Mouse (Mus musculus) MEL (cell line): ENCODE results near the gene Col18a1. TPM values are rescaled to one million over a fixed set of nuclear protein-coding genes. Genes with fewer than 3 reads are reported as not detected.

Experiments
- DNase-seq: peaks from one replicate; pipeline ENCODE4 v3.0.0; 2011; ENCODE audit warnings: low read depth, low spot score
- H3K27ac ChIP-seq: 2 replicates; pipeline ENCODE4 v1.5.1; 2012; ENCODE audit warnings: low read depth, mild to moderate bottlenecking, control low read depth, low read length, moderate library complexity; ENCODE audit not compliant: control insufficient read depth
- H3K27me3 ChIP-seq, 2 experiments: fragments of 150-350 bp in 1 of 2; sonication (generic) in 1 of 2; 2 replicates each; pipeline ENCODE4 v1.6.1; 2012; ENCODE audit warnings: low read length in 2 of 2, mild to moderate bottlenecking in 2 of 2, improper control_type of control experiment in 1 of 2, moderate library complexity in 1 of 2; ENCODE audit not compliant: insufficient read depth in 2 of 2, control insufficient read depth in 1 of 2
- H3K36me3 ChIP-seq, 2 experiments: 2 replicates each; pipeline ENCODE4 v1.6.1; 2012 to 2014; ENCODE audit warnings: low read length in 2 of 2, improper control_type of control experiment in 1 of 2, inconsistent platforms in 1 of 2, mild to moderate bottlenecking in 1 of 2; ENCODE audit not compliant: insufficient read depth in 2 of 2, control insufficient read depth in 1 of 2
- H3K4me1 ChIP-seq, 2 experiments: fragments of 150-350 bp in 1 of 2; sonication (generic) in 1 of 2; 2 replicates each; pipeline ENCODE4 v1.6.1; 2012; ENCODE audit warnings: low read length in 2 of 2, improper control_type of control experiment in 1 of 2, mild to moderate bottlenecking in 1 of 2; ENCODE audit not compliant: insufficient read depth in 2 of 2, control insufficient read depth in 1 of 2
- H3K4me3 ChIP-seq, 2 experiments: fragments of 150-350 bp in 1 of 2; sonication (generic) in 1 of 2; 2 replicates each; pipeline ENCODE4 v1.5.1; 2012; ENCODE audit warnings: low read depth in 2 of 2, low read length in 2 of 2, mild to moderate bottlenecking in 2 of 2, moderate library complexity in 2 of 2, control low read depth in 1 of 2, improper control_type of control experiment in 1 of 2; ENCODE audit not compliant: control insufficient read depth in 1 of 2, insufficient read depth in 1 of 2
- H3K79me2 ChIP-seq: 2 replicates; pipeline ENCODE4 v1.6.1; 2012; ENCODE audit warnings: mild to moderate bottlenecking, low read length, moderate library complexity; ENCODE audit not compliant: control insufficient read depth, poor library complexity, insufficient read depth
- H3K9ac ChIP-seq: 2 replicates; pipeline ENCODE4 v1.6.1; 2012; ENCODE audit warnings: low read depth, mild to moderate bottlenecking, control low read depth, low read length, moderate library complexity; ENCODE audit not compliant: control insufficient read depth, poor library complexity, severe bottlenecking
- H3K9me3 ChIP-seq: fragments of 150-350 bp; sonication (generic); replicated peaks from 2 replicates; pipeline ENCODE4 v1.6.1; 2012; ENCODE audit warnings: mild to moderate bottlenecking, low read length, improper control_type of control experiment, moderate library complexity; ENCODE audit not compliant: insufficient read depth
- CHD1 ChIP-seq: IDR thresholded peaks from 2 replicates; pipeline ENCODE4 v1.6.1; 2012; ENCODE audit warnings: low read depth, mild to moderate bottlenecking, inconsistent platforms, low read length, improper control_type of control experiment
- E2F4 ChIP-seq: IDR thresholded peaks from 2 replicates; pipeline ENCODE4 v1.6.1; 2011; ENCODE audit warnings: low read depth, low read length, improper control_type of control experiment, borderline replicate concordance
- HCFC1 ChIP-seq: IDR thresholded peaks from 2 replicates; pipeline ENCODE4 v1.6.1; 2012; ENCODE audit warnings: low read depth, mild to moderate bottlenecking, inconsistent platforms, low read length, improper control_type of control experiment, moderate library complexity
- MAFK ChIP-seq: IDR thresholded peaks from 2 replicates; pipeline ENCODE4 v1.6.1; 2011; ENCODE audit warnings: low read depth, mild to moderate bottlenecking, low read length, improper control_type of control experiment, borderline replicate concordance
- MAX ChIP-seq: IDR thresholded peaks from 2 replicates; pipeline ENCODE4 v1.6.1; 2011; ENCODE audit warnings: low read length, improper control_type of control experiment
- MAZ ChIP-seq: IDR thresholded peaks from 2 replicates; pipeline ENCODE4 v1.6.1; 2012; ENCODE audit warnings: low read depth, mild to moderate bottlenecking, inconsistent platforms, low read length, improper control_type of control experiment
- MEF2A ChIP-seq: IDR thresholded peaks from 2 replicates; pipeline ENCODE4 v1.6.1; 2014; ENCODE audit warnings: low read depth, mild to moderate bottlenecking, inconsistent platforms, low read length, improper control_type of control experiment; ENCODE audit not compliant: poor library complexity, insufficient replicate concordance, severe bottlenecking; ENCODE audit errors: extremely low read depth
- MYB ChIP-seq: IDR thresholded peaks from 2 replicates; pipeline ENCODE4 v1.6.1; 2011; ENCODE audit warnings: mild to moderate bottlenecking, low read depth, low read length, improper control_type of control experiment
- MYC ChIP-seq: IDR thresholded peaks from 2 replicates; pipeline ENCODE4 v1.6.1; 2011; ENCODE audit warnings: low read depth, mild to moderate bottlenecking, low read length, improper control_type of control experiment, moderate library complexity
- NRF1 ChIP-seq: IDR thresholded peaks from 2 replicates; pipeline ENCODE4 v1.6.1; 2014; ENCODE audit warnings: low read depth, mild to moderate bottlenecking, inconsistent platforms, low read length, improper control_type of control experiment, moderate library complexity; ENCODE audit not compliant: poor library complexity, insufficient read depth, severe bottlenecking
- POLR2AphosphoS5 ChIP-seq: IDR thresholded peaks from 2 replicates; pipeline ENCODE4 v1.6.1; 2012; ENCODE audit warnings: low read depth, borderline replicate concordance, mild to moderate bottlenecking, inconsistent platforms, low read length, moderate library complexity, mixed read lengths
- RCOR1 ChIP-seq: IDR thresholded peaks from 2 replicates; pipeline ENCODE4 v1.6.1; 2012; ENCODE audit warnings: low read depth, mild to moderate bottlenecking, inconsistent platforms, low read length, improper control_type of control experiment
- SIN3A ChIP-seq: IDR thresholded peaks from 2 replicates; pipeline ENCODE4 v1.6.1; 2012; ENCODE audit warnings: low read length, improper control_type of control experiment, inconsistent platforms
- USF2 ChIP-seq, 2 experiments: IDR thresholded peaks; 2 replicates each; pipeline ENCODE4 v1.6.1; 2011 to 2012; ENCODE audit warnings: improper control_type of control experiment in 2 of 2, low read length in 2 of 2, borderline replicate concordance in 1 of 2, inconsistent platforms in 1 of 2, low read depth in 1 of 2, mild to moderate bottlenecking in 1 of 2; ENCODE audit not compliant: insufficient read depth in 1 of 2
- polyA plus RNA-seq, 2 experiments: library from polyadenylated mRNA; stranded (reverse) in 1 of 2; unstranded in 1 of 2; fragments of >175 nt in 1 of 2; fragments of >200 nt in 1 of 2; gene quantifications; 2 replicates each; pipeline versions ENCODE4 v1.2.1 to v1.2.4; 2012; ENCODE audit warnings: low replicate concordance in 2 of 2, low read depth in 1 of 2; ENCODE audit not compliant: insufficient read length in 2 of 2, insufficient read depth in 1 of 2, missing spikeins in 1 of 2
- total RNA-seq: library from RNA; depleted of rRNA; stranded (reverse); fragments of 300-350 nt; gene quantifications from 2 replicates; pipeline ENCODE4 v1.2.3, GENCODE M21; 2012

Col18a1 gene
- total and polyA plus RNA-seq, 3 experiments: 0.46 to 1.3 TPM; not detected in 1

GRCm38 (mm10) chr10:77125078-77125731 lies 41.1 kb downstream of the Col18a1 start:
- H3K4me1 ChIP-seq: no peaks in the 10 kb centered on the region
- H3K9ac ChIP-seq: no peak overlapping the region
- H3K79me2 ChIP-seq: no peaks in the 10 kb centered on the region
- no peak for DNase-seq
- no peak overlapping the region for H3K4me3 ChIP-seq
- H3K9me3 ChIP-seq: no peaks in the 10 kb centered on the region
- TF ChIP-seq NRF1 (no peak), MYB (no peak), USF2 (IDR thresholded peaks at IDR 0.05; ENCODE audit: borderline replicate concordance in 1 of 2, insufficient read depth in 1 of 2, low read depth in 1 of 2, low read length in 2 of 2) (no peak), CHD1 (no peak), MAZ (no peak), MEF2A (no peak), SIN3A (no peak), MAFK (no peak), MAX (no peak)
- peaks cover 0 to 1% of the 10 kb centered on the region in 2 experiments; a peak in 1 of 4 replicates for H3K27me3 ChIP-seq
- no peak overlapping the region for H3K27ac ChIP-seq
- H3K36me3 ChIP-seq: no peaks in the 10 kb centered on the region

- Histone ChIP-seq H3K27me3 (peaks cover 0 to 1% of the 10 kb centered on the region in 2 experiments; a peak in 1 of 4 replicates), H3K4me3 (no peak overlapping the region), H3K27ac (no peak overlapping the region), H3K4me1 (no peaks in the 10 kb centered on the region), H3K9ac (no peak overlapping the region), H3K79me2 (no peaks in the 10 kb centered on the region), H3K36me3 (no peaks in the 10 kb centered on the region), H3K9me3 (no peaks in the 10 kb centered on the region)
- no peak for TF ChIP-seq MYC
- DNase-seq: no peak
These were observed 42.4 kb downstream of the Col18a1 start for GRCm38 (mm10) chr10:77123953-77124352.

- Histone ChIP-seq H3K9ac (no peak overlapping the region), H3K4me1 (no peaks in the 10 kb centered on the region), H3K9me3 (no peaks in the 10 kb centered on the region), H3K36me3 (no peaks in the 10 kb centered on the region), H3K27ac (no peak overlapping the region), H3K4me3 (no peak overlapping the region), H3K27me3 (0 out of 4 replicates have a peak, but pooled peaks cover 0 to 1% of the 10 kb centered on the region in 2 experiments), H3K79me2 (no peaks in the 10 kb centered on the region)
- TF ChIP-seq E2F4 (no peak), MYB (no peak), RCOR1 (no peak), HCFC1 (no peak), CHD1 (no peak), USF2 (IDR thresholded peaks at IDR 0.05; ENCODE audit: borderline replicate concordance in 1 of 2, insufficient read depth in 1 of 2, low read depth in 1 of 2, low read length in 2 of 2) (no peak), NRF1 (no peak), POLR2AphosphoS5 (no peak)
- no peak for DNase-seq
These were observed 44.9 kb downstream of the Col18a1 start for GRCm38 (mm10) chr10:77121287-77122022.
